Mouse (Mus musculus): ENCODE results near the gene Gm10912. TPM values are rescaled to one million over a fixed set of nuclear protein-coding genes. Genes with fewer than 3 reads are reported as not detected.

The Gm10912 gene
- under 1 TPM in 1 of 2 experiments, not detected in 1; 0.04 TPM for polyA plus RNA-seq (2012; fragmentation: generic; extraction: Trizol)

DNA sequence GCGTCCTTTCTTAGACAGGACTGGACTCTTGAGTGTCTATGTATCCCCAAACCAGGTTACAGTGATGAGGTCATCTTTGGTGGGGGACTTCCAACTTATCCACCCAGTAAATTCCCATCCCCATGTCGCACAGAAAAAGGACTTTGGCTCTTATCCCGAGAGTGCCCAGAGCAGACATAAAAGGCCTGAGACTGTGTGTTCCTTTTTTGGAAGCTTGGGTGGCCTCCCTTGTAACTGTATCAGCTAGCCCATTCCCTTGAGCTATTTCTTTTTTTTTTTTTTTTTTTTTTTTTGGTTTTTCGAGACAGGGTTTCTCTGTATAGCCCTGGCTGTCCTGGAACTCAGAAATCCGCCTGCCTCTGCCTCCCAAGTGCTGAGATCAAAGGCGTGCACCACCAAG, at the start of gene Gm10912:
TSS of gene Gm10912 (plus strand) at position 301 of the 400 bp plus-strand sequence.

DNA sequence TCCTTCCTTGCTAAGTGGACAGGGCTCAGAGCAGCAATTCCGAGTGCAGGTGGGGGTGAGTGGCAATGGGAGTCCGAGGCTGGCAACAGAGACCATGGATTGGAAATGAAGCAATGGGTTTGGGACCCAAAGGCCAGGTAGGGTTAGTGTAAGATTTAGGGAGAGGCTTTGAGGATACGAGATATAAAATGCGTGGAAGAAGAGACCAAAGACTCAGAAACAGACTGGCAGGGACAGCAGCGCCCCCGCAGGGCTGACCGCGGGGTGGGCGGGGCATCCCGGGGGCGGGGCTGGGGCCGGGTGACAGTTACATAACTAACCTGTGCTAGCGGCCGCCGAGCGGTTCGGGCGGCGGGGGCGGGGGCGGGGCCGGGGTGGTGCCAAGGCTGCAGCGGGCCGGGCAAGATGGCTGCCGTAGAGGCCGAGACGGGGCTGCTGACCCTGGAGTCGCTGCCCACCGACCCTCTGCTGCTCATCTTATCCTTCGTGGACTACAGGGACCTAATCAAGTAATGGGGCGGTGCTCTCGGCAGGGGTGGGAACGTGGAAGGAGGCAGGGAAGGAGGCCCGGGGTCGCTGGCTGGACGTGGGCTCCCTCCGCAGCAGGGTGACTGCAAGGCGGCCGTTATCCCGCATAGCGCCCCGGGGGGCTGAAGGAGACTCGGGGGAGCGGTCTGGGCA, 38.0 kb upstream of the Gm10912 start, which contains the start of gene Fbxo3:
TSS of gene Fbxo3 (plus strand) at position 264 of the 681 bp plus-strand sequence.

DNA sequence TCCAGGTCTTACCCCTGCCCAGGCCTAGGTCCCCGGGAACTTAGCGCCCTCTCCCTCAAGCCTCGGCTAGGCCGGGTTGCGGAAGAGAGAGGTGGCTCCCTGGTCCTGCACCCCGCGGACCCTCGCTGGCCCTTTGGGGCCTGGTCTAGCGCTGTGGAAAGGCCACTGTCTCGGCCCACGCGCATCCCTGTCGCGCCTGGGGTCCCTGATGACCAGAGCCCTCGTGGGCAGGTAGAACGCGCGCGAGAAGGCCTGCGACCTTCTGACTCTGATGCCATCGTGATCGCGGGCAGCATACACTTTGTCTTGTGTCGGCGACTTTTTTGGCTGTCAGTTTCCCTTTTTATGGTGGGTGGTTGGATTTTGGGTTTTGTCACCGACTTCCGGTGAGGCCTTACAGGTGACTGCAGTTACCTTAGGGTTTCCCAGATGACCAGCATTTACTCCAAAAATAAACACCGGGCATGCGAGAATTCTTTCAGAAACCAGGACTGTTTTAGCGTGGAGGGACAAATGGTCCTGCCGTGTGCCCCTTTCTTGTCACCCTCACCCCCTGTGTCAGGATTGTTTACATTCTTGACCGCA, 37.4 kb upstream of the Gm10912 start, which contains the start of gene 4931422A03Rik:
TSS of gene 4931422A03Rik (minus strand) at position 223 of the 585 bp plus-strand sequence.

DNA sequence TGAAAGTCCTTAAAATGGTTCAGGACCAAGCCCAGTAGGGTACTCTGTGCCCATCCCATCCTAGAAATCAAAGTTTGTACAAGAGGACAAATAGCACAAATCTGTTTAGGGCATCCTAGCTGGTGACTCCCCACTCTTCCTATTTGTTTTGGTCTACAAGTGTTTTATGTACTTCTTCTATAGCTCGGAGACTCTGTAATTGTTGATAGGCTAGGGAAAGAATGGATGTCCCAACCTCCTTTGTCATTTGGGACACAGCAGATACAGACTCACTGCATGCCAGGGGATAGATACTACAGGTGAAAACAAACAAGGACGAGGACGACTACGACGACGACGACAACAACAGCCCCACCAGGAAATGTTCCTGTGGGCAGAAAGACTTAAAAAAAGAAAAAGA, 2.8 kb downstream of the Gm10912 start, which contains the start of gene Gm10799:
TSS of gene Gm10799 (minus strand) at position 101 of the 400 bp plus-strand sequence.

DNA sequence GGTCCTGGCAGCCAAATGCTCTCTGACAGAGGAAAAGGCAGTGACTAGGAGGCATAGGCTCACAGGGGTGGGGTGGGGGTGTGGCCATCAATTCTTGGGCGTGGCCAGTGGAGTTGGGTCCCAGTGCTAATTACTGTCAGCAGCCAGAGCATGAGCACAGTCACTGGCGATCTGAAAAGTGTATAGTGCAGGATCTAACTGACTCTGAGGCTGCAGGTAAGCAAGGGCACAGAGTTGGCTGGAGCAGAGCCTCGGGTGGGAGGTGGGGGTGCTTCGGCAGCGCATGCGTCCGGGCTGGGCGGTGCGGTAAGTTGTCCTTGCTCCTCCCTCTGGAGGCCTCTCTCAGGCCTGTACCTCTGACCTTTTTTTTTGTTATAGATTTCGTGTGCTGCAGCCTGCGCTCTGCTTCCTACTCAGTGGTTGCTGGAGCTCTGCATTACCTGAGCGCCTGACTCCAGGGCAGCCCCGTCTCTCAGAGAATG, 4.1 kb downstream of the Gm10912 start, which contains the start of gene Cd59b:
TSS of gene Cd59b (plus strand) at position 146 of the 482 bp plus-strand sequence.

DNA sequence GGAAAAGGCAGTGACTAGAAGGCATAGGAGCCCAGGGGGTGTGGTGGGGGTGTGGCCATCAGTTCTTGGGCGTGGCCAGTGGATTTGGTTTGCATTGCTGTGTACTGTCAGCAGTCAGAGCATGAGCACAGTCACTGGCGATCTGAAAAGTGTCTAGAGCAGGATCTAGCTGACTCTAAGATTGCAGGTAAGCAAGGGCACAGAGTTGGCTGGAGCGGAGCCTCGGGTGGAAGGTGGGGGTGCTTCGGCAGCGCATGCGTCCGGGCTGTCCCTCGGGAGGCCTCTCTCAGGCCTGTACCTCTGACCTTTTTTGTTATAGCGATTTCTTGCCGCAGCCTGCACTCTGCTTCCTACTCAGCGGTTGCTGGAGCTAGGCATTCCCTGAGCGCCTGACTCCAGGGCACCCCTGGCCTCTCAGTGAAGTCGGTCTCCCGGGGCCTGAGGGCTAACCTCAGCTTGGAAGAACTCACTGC, 30.2 kb downstream of the Gm10912 start, which contains the start of gene Cd59a:
TSS of gene Cd59a (plus strand) at position 61 of the 473 bp plus-strand sequence.

Other genes with a start within 250 kb of the Gm10912 start
- under 1 TPM in 1 of 2 experiments, not detected in 1; 0.06 TPM for gene Lmo2, start 107.8 kb upstream of the Gm10912 start, polyA plus RNA-seq (2012; fragmentation: generic; extraction: Trizol)
- gene Fbxo3, start 38.1 kb upstream of the Gm10912 start, polyA plus RNA-seq (2012; fragmentation: generic; extraction: Trizol), result 10 to 100 TPM in 1 of 2 experiments, under 1 TPM in 1; 0.61 to 10.9 TPM
- under 1 TPM; 0.02 to 0.37 TPM for gene 4931422A03Rik, start 37.5 kb upstream of the Gm10912 start, polyA plus RNA-seq (2012; fragmentation: generic; extraction: Trizol)
- not detected for gene Gm10799, start 2.7 kb downstream of the Gm10912 start, polyA plus RNA-seq (2012; fragmentation: generic; extraction: Trizol)
- under 1 TPM in 1 of 2 experiments, not detected in 1; 0.21 TPM for gene Cd59b, start 4.0 kb downstream of the Gm10912 start, polyA plus RNA-seq (2012; fragmentation: generic; extraction: Trizol)
- 10 to 100 TPM in 1 of 2 experiments, under 1 TPM in 1; 0.55 to 11.3 TPM for gene Cd59a, start 30.0 kb downstream of the Gm10912 start, polyA plus RNA-seq (2012; fragmentation: generic; extraction: Trizol)
- gene A930018P22Rik, start 56.9 kb downstream of the Gm10912 start, polyA plus RNA-seq (2012; fragmentation: generic; extraction: Trizol), result not detected

All from C3H10T1/2 (cell line).